Mouse (Mus musculus): Measurements from ENCODE around the gene Idh2. TPM values are rescaled to one million over a fixed set of nuclear protein-coding genes. Genes with fewer than 3 reads are reported as not detected.
"Not testable (repeated sequence)": the region's sequence is repeated elsewhere in the genome, so short reads cannot be mapped to it uniquely, and the experiment has no call there.

Gene Idh2
- polyA plus RNA-seq, 1 experiment from 2014 or later: 221 TPM

- Histone ChIP-seq H3K4me2 (ENCODE audit: low read depth, low read length) (no peak overlapping the region), H3K36me3 (ENCODE audit: control insufficient read depth, insufficient read depth) (no peaks in the 10 kb centered on the region), H3K27ac (ENCODE audit: low read length) (no peak overlapping the region), H3K4me1 (ENCODE audit: control insufficient read depth, low read depth, low read length) (peaks cover 34% of the 10 kb centered on the region), H3K4me3 (ENCODE audit: low read depth, low read length) (no peak overlapping the region), H3K27me3 (ENCODE audit: control insufficient read depth, insufficient read depth, low read depth, low read length) (no peaks in the 10 kb centered on the region), H3K9ac (ENCODE audit: low read depth, low read length) (no peak overlapping the region), H3K9me3 (replicated peaks; ENCODE audit: control insufficient read depth, low read length) (no peaks in the 10 kb centered on the region)
- WGBS (ENCODE audit: insufficient replicate concordance): 56% methylated on average over 6 of the region's 6 CpGs
- ATAC-seq (ENCODE audit: low read depth): no peak
Observed at GRCm38 (mm10) chr7:80051835-80052234, 63.4 kb downstream of the Idh2 start.

- not testable (repeated sequence) for H3K27ac ChIP-seq (ENCODE audit: low read length); H3K27me3 ChIP-seq (ENCODE audit: control insufficient read depth, insufficient read depth, low read depth, low read length); H3K4me3 ChIP-seq (ENCODE audit: low read depth, low read length); ATAC-seq (ENCODE audit: low read depth); H3K4me2 ChIP-seq (ENCODE audit: low read depth, low read length); H3K9ac ChIP-seq (ENCODE audit: low read depth, low read length); H3K36me3 ChIP-seq (ENCODE audit: control insufficient read depth, insufficient read depth); H3K9me3 ChIP-seq (replicated peaks; ENCODE audit: control insufficient read depth, low read length)
- 74% methylated on average over 1 of the region's 1 CpGs for WGBS (ENCODE audit: insufficient replicate concordance)
- H3K4me1 ChIP-seq (ENCODE audit: control insufficient read depth, low read depth, low read length): peaks cover 20% of the 10 kb centered on the region
Observed at GRCm38 (mm10) chr7:80050382-80050781, 64.8 kb downstream of the Idh2 start.

- Histone ChIP-seq H3K4me3 (ENCODE audit: low read depth, low read length) (no peak overlapping the region), H3K4me2 (ENCODE audit: low read depth, low read length) (no peak overlapping the region), H3K27ac (ENCODE audit: low read length) (no peak overlapping the region), H3K9ac (ENCODE audit: low read depth, low read length) (no peak overlapping the region), H3K36me3 (ENCODE audit: control insufficient read depth, insufficient read depth) (no peaks in the 10 kb centered on the region), H3K27me3 (ENCODE audit: control insufficient read depth, insufficient read depth, low read depth, low read length) (no peaks in the 10 kb centered on the region), H3K4me1 (ENCODE audit: control insufficient read depth, low read depth, low read length) (peaks cover 23% of the 10 kb centered on the region), H3K9me3 (replicated peaks; ENCODE audit: control insufficient read depth, low read length) (no peaks in the 10 kb centered on the region)
- ATAC-seq (ENCODE audit: low read depth): peak; percentile 50; the same call in 1 of the 2 replicates
- WGBS (ENCODE audit: insufficient replicate concordance): 31% methylated on average over 2 of the region's 2 CpGs
Observed at GRCm38 (mm10) chr7:80049746-80050145, 65.4 kb downstream of the Idh2 start.

- no peak for ATAC-seq (ENCODE audit: low read depth)
- 61% methylated on average over 4 of the region's 4 CpGs for WGBS (ENCODE audit: insufficient replicate concordance)
- peaks cover 20% of the 10 kb centered on the region for H3K4me1 ChIP-seq (ENCODE audit: control insufficient read depth, low read depth, low read length)
Observed at GRCm38 (mm10) chr7:80047041-80047440, 68.2 kb downstream of the Idh2 start.

More at GRCm38 (mm10) chr7:80047041-80047440, 68.2 kb downstream of the Idh2 start:
- no peaks in the 10 kb centered on the region for H3K9me3 ChIP-seq (replicated peaks; ENCODE audit: control insufficient read depth, low read length)
- H3K4me2 ChIP-seq (ENCODE audit: low read depth, low read length): no peak overlapping the region
- no peaks in the 10 kb centered on the region for H3K36me3 ChIP-seq (ENCODE audit: control insufficient read depth, insufficient read depth)
- no peak overlapping the region for H3K4me3 ChIP-seq (ENCODE audit: low read depth, low read length)
- H3K27me3 ChIP-seq (ENCODE audit: control insufficient read depth, insufficient read depth, low read depth, low read length): no peaks in the 10 kb centered on the region
- H3K27ac ChIP-seq (ENCODE audit: low read length): no peak overlapping the region
- H3K9ac ChIP-seq (ENCODE audit: low read depth, low read length): no peak overlapping the region

Other genes starting within 250 kb of the Idh2 start
- 9.1 and 9.8 TPM in 2 replicates for gene Ap3s2, start 194.7 kb downstream of the Idh2 start, polyA plus RNA-seq (2015; fragmentation: Nextera tagmentation; extraction: Ambion mirVana)
- gene Arpin, start 180.0 kb downstream of the Idh2 start, polyA plus RNA-seq (2015; fragmentation: Nextera tagmentation; extraction: Ambion mirVana): 3.1 and 3.2 TPM in 2 replicates
- gene Zfp710, start 90.6 kb downstream of the Idh2 start, polyA plus RNA-seq (2015; fragmentation: Nextera tagmentation; extraction: Ambion mirVana): 6.8 and 7.4 TPM in 2 replicates
- gene Sema4b, start 71.4 kb upstream of the Idh2 start, polyA plus RNA-seq (2015; fragmentation: Nextera tagmentation; extraction: Ambion mirVana): 13.4 and 14.4 TPM in 2 replicates
- 76.4 and 77.0 TPM in 2 replicates for gene Cib1, start 117.4 kb upstream of the Idh2 start, polyA plus RNA-seq (2015; fragmentation: Nextera tagmentation; extraction: Ambion mirVana)
- gene Gdpgp1, start 117.5 kb upstream of the Idh2 start, polyA plus RNA-seq (2015; fragmentation: Nextera tagmentation; extraction: Ambion mirVana): 1.5 and 1.7 TPM in 2 replicates
- 0.16 and 0.42 TPM in 2 replicates for gene Ttll13, start 131.0 kb upstream of the Idh2 start, polyA plus RNA-seq (2015; fragmentation: Nextera tagmentation; extraction: Ambion mirVana)
- 26.3 and 27.7 TPM in 2 replicates for gene Ngrn, start 145.8 kb upstream of the Idh2 start, polyA plus RNA-seq (2015; fragmentation: Nextera tagmentation; extraction: Ambion mirVana)
- gene Vps33b, start 154.3 kb upstream of the Idh2 start, polyA plus RNA-seq (2015; fragmentation: Nextera tagmentation; extraction: Ambion mirVana): 4.3 and 5.0 TPM in 2 replicates
- gene Prc1, start 179.1 kb upstream of the Idh2 start, polyA plus RNA-seq (2015; fragmentation: Nextera tagmentation; extraction: Ambion mirVana): 125 and 133 TPM in 2 replicates
- gene Rccd1, start 209.1 kb upstream of the Idh2 start, polyA plus RNA-seq (2015; fragmentation: Nextera tagmentation; extraction: Ambion mirVana): 2.3 and 2.6 TPM in 2 replicates
- 9.0 and 9.3 TPM in 2 replicates for gene Unc45a, start 225.6 kb upstream of the Idh2 start, polyA plus RNA-seq (2015; fragmentation: Nextera tagmentation; extraction: Ambion mirVana)
- gene Hddc3, start 227.7 kb upstream of the Idh2 start, polyA plus RNA-seq (2015; fragmentation: Nextera tagmentation; extraction: Ambion mirVana): 3.1 and 3.5 TPM in 2 replicates